Mouse (Mus musculus) urinary bladder, postnatal 0 days (tissue): ENCODE results near the gene 2610028H24Rik. TPM values are rescaled to one million over a fixed set of nuclear protein-coding genes. Genes with fewer than 3 reads are reported as not detected.

ENCODE experiments used
- polyA plus RNA-seq: library from polyadenylated mRNA; unstranded; fragments of >200 nt; fragmentation: Nextera tagmentation; extraction: Ambion mirVana; gene quantifications from 2 replicates; pipeline ENCODE4 v1.2.1, GENCODE M21; 2015

The 2610028H24Rik gene
- not detected in 2 replicates for polyA plus RNA-seq

GRCm38 (mm10) chr10:76448851-76449250 is at the start of gene 2610028H24Rik:
TSS of gene 2610028H24Rik (plus strand) at chr10:76449081.

GRCm38 (mm10) chr10:76440281-76440680 is 8.6 kb upstream of the 2610028H24Rik start, which contains the start of gene AC141477.1:
TSS of gene AC141477.1 (minus strand) at chr10:76440444.

GRCm38 (mm10) chr10:76442178-76443088 is 6.4 kb upstream of the 2610028H24Rik start, which contains the start of gene Pcnt:
TSS of gene Pcnt (minus strand) at chr10:76442786.

GRCm38 (mm10) chr10:76468203-76469162 is 19.6 kb downstream of the 2610028H24Rik start, which contains the start of the genes Mcm3ap and Ybey:
TSS of gene Mcm3ap (plus strand) at chr10:76468927.
TSS of gene Ybey (minus strand) at chr10:76469114.

Other genes with a start within 250 kb of the 2610028H24Rik start
- 38.4 and 39.0 TPM in 2 replicates for gene Prmt2, start 211.2 kb upstream of the 2610028H24Rik start, polyA plus RNA-seq
- 1.5 and 1.9 TPM in 2 replicates for gene S100b, start 195.2 kb upstream of the 2610028H24Rik start, polyA plus RNA-seq
- 7.4 TPM in 2 replicates for gene Dip2a, start 103.8 kb upstream of the 2610028H24Rik start, polyA plus RNA-seq
- gene AC141477.1, start 8.6 kb upstream of the 2610028H24Rik start, polyA plus RNA-seq, result not detected in 2 replicates
- 3.7 and 5.2 TPM in 2 replicates for gene Pcnt, start 6.3 kb upstream of the 2610028H24Rik start, polyA plus RNA-seq
- 24.9 and 27.8 TPM in 2 replicates for gene Mcm3ap, start 19.8 kb downstream of the 2610028H24Rik start, polyA plus RNA-seq
- gene Ybey, start 20.0 kb downstream of the 2610028H24Rik start, polyA plus RNA-seq, result 3.1 and 3.4 TPM in 2 replicates
- 27.7 and 57.3 TPM in 2 replicates for gene Lss, start 82.5 kb downstream of the 2610028H24Rik start, polyA plus RNA-seq
- not detected in 2 replicates for gene Spatc1l, start 113.2 kb downstream of the 2610028H24Rik start, polyA plus RNA-seq
- gene Ftcd, start 126.6 kb downstream of the 2610028H24Rik start, polyA plus RNA-seq, result 0.28 and 0.54 TPM in 2 replicates
- gene Col6a2, start 174.5 kb downstream of the 2610028H24Rik start, polyA plus RNA-seq, result 347 and 388 TPM in 2 replicates